Mouse (Mus musculus): ENCODE data around the gene Adss. TPM values are rescaled to one million over a fixed set of nuclear protein-coding genes. Genes with fewer than 3 reads are reported as not detected.

Adss gene
- polyA plus RNA-seq, 1 experiment from 2014 or later, result 52.2 TPM

DNA sequence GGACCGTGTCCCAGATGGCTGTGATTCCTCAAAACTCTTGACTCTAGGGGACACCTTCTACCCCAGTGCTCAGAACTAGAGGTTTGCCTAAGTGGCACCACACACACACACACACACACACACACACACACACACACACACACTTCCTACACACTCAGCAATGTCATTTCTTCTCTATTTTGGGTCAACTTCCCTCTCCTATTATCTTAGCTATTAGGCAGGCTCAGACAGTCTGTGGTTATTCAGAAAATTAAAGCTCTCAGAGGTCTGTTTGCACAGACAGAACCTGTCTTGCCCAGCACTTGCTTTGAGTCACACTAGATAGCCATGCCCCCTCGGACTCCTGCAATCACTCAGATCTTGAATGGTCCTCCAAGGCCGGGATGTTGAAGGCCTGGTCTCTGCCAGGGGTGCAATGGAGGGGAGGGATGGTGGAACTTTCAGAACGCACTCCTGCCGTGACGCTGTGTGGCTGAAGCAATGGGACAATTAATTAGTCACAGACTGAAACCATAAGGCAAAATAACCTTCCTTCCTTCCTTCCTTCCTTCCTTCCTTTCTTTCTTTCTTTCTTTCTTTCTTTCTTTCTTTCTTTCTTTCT is 58.7 kb downstream of the Adss start:
- Histone ChIP-seq H3K4me1 (ENCODE audit: control insufficient read depth, insufficient read depth, low read length) (no peaks in the 10 kb centered on the region), H3K27ac (ENCODE audit: low read depth, low read length) (no peak overlapping the region), H3K36me3 (ENCODE audit: control insufficient read depth, insufficient read depth, low read length) (no peaks in the 10 kb centered on the region), H3K9ac (ENCODE audit: low read length) (no peak overlapping the region), H3K9me3 (replicated peaks; ENCODE audit: control insufficient read depth, low read length) (no peaks in the 10 kb centered on the region), H3K4me2 (ENCODE audit: low read length) (no peak overlapping the region), H3K4me3 (ENCODE audit: low read depth, low read length) (no peak overlapping the region), H3K27me3 (replicated peaks; ENCODE audit: control insufficient read depth, insufficient read depth, low read length) (no peaks in the 10 kb centered on the region)
- 66% methylated on average over 6 of the region's 6 CpGs for WGBS
- ATAC-seq, result no peak
- no peak for DNase-seq (ENCODE audit: low spot score)

DNA sequence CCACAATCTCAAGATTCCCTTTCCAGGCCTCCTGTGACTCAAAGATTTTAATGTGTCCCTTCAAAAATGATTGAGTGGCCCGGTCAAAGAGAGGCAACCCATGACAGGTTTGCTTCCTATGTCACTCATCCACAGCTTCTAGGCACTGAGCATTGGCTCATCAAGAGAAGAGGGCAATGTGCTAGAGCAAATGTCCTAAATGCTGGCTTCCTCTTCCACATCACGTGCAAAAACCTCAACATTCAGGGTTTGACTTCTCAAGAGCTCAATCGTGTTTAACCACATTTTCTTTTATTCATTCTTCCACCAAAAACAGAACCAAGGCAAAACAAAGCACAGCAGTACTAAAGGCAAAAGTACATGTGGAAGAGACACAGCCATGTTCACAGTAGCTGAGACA is 64.3 kb downstream of the Adss start:
- Histone ChIP-seq H3K27me3 (replicated peaks; ENCODE audit: control insufficient read depth, insufficient read depth, low read length) (no peaks in the 10 kb centered on the region), H3K9me3 (replicated peaks; ENCODE audit: control insufficient read depth, low read length) (peaks cover 3% of the 10 kb centered on the region; the same call in 1 of the 2 replicates), H3K4me2 (ENCODE audit: low read length) (no peak overlapping the region), H3K36me3 (ENCODE audit: control insufficient read depth, insufficient read depth, low read length) (no peaks in the 10 kb centered on the region), H3K4me3 (ENCODE audit: low read depth, low read length) (no peak overlapping the region), H3K27ac (ENCODE audit: low read depth, low read length) (no peak overlapping the region), H3K9ac (ENCODE audit: low read length) (no peak overlapping the region), H3K4me1 (ENCODE audit: control insufficient read depth, insufficient read depth, low read length) (no peaks in the 10 kb centered on the region)
- WGBS, result 97% methylated on average over 3 of the region's 3 CpGs
- ATAC-seq (no peak), DNase-seq (ENCODE audit: low spot score) (no peak)

DNA sequence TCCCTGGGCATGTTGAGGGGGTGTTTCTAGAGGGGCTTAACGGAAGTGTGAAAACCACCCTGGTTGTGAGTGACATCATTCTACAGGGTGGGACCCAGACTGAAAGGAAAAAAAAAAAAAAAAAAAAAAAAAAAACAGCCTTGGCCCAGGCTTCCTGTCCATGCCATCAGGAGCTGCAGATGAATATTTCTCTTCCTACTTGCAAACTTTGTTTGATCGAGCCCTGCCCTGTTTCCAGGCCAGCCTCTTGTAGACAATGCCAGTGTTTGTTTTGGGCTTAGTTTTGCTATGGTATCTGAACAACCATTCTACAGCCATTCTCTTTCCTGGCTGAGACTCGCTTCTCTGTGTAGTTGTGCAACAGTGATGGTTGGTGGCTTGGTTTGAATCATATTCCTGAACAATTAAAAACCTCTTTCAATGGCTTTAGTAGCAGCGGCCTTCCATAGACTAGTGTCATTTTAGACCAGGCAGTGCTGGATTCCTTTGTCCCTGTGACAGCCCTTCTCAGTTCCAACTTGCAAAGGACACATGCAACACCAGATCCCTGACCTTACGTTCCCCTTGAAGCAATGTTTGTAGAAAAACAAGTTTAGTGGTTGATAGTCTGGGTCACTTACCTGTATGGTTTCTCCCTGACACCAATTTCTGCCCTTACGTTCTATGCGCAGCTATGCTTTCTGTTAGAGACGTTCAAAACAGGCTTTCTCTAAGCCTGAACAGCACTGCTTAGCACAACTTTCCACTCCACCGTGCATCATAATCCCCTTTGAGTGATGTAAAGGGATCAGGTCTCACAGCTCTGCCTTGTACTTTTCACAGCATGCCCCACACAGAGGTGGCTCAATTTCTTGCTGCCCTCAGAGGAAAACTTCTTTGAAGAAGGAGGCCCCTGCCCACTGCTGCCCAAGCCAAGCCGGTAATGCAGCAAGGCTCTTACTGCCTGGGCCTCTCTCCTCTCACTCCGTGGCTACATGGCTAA is 67.0 kb downstream of the Adss start, which contains the start of gene 1700016C15Rik:
Gene 1700016C15Rik (plus strand): TSS at position 772 of the 982 bp plus-strand sequence.
- 32% methylated on average over 11 of the region's 11 CpGs for WGBS
- no peak within 1 kb of the TSS for H3K4me3 ChIP-seq (ENCODE audit: low read depth, low read length)
- DNase-seq (ENCODE audit: low spot score), result no peak
- ATAC-seq, result no peak
- H3K4me1 ChIP-seq (ENCODE audit: control insufficient read depth, insufficient read depth, low read length), result no peaks in the 10 kb centered on the region
- H3K9ac ChIP-seq (ENCODE audit: low read length), result no peak within 1 kb of the TSS
- H3K27me3 ChIP-seq (replicated peaks; ENCODE audit: control insufficient read depth, insufficient read depth, low read length), result no peaks in the 10 kb centered on the region
- no peaks in the 10 kb centered on the region for H3K36me3 ChIP-seq (ENCODE audit: control insufficient read depth, insufficient read depth, low read length)
- H3K4me2 ChIP-seq (ENCODE audit: low read length), result no peak within 1 kb of the TSS
- no peak within 1 kb of the TSS for H3K27ac ChIP-seq (ENCODE audit: low read depth, low read length)
- peaks cover 3% of the 10 kb centered on the region; the same call in 1 of the 2 replicates for H3K9me3 ChIP-seq (replicated peaks; ENCODE audit: control insufficient read depth, low read length)

DNA sequence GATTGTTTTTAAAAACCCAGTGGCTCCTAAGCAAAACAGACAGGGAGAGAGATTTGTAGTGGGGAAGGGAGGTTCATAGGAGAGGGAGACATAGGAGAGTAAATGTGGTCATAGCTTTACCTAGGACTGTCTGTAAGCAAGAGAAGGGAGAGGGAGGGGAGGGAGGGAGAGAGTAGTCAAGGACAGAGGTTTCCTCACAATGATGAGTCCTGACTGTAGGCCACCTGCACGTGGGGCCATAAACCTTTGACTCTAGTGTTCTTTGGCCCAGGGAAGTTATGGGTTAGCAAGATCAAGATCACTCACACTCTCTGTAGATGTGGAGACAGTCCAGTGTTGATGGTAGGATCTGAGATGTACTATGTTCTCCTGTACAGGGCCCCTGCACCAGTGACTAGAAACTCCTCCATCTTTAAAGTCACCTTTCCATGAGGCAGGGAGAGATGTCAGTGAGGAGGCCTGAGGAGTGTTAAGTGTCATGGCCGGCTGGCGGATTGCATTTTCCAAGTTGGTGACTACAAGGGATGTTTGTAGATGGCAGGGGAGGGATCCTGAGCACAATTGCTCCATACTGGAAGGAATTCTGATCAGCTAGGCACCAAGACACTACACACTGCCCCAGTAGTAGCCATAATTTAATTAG is 68.3 kb downstream of the Adss start:
- no peak for DNase-seq (ENCODE audit: low spot score)
- H3K9ac ChIP-seq (ENCODE audit: low read length), result no peak overlapping the region
- no peak for ATAC-seq
- no peak overlapping the region for H3K4me2 ChIP-seq (ENCODE audit: low read length)
- H3K36me3 ChIP-seq (ENCODE audit: control insufficient read depth, insufficient read depth, low read length), result no peaks in the 10 kb centered on the region
- H3K27me3 ChIP-seq (replicated peaks; ENCODE audit: control insufficient read depth, insufficient read depth, low read length), result no peaks in the 10 kb centered on the region
- WGBS, result 89% methylated on average over 3 of the region's 3 CpGs
- H3K4me1 ChIP-seq (ENCODE audit: control insufficient read depth, insufficient read depth, low read length), result no peaks in the 10 kb centered on the region
- no peak overlapping the region for H3K4me3 ChIP-seq (ENCODE audit: low read depth, low read length)
- H3K9me3 ChIP-seq (replicated peaks; ENCODE audit: control insufficient read depth, low read length), result peaks cover 3% of the 10 kb centered on the region; the same call in 1 of the 2 replicates
- H3K27ac ChIP-seq (ENCODE audit: low read depth, low read length), result no peak overlapping the region

DNA sequence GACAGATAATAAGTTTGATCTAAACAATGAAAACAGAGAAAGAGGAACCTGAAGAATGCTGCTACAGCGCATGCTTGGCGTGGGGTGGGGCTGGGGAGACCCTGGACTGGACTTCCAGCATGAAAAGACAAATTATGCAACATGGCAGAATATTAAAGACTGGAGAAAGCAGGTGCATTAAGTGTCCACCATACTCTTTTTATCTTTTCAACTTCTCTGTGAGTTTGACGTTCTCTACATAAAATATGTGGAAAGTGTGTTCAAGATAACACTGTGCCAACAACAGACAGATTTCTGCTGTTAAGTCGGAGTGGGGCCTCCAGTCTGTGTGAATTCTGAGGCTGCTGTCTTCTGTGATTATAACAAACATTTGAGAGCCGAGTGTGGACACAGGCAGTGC is 69.4 kb downstream of the Adss start:
- H3K9me3 ChIP-seq (replicated peaks; ENCODE audit: control insufficient read depth, low read length), result peaks cover 3% of the 10 kb centered on the region; the same call in 1 of the 2 replicates
- no peak overlapping the region for H3K4me2 ChIP-seq (ENCODE audit: low read length)
- WGBS, result 83% methylated on average over 5 of the region's 5 CpGs
- H3K4me3 ChIP-seq (ENCODE audit: low read depth, low read length), result no peak overlapping the region
- H3K27me3 ChIP-seq (replicated peaks; ENCODE audit: control insufficient read depth, insufficient read depth, low read length), result no peaks in the 10 kb centered on the region
- no peak overlapping the region for H3K27ac ChIP-seq (ENCODE audit: low read depth, low read length)
- DNase-seq (ENCODE audit: low spot score) (no peak), ATAC-seq (no peak)
- no peaks in the 10 kb centered on the region for H3K4me1 ChIP-seq (ENCODE audit: control insufficient read depth, insufficient read depth, low read length)
- no peak overlapping the region for H3K9ac ChIP-seq (ENCODE audit: low read length)
- no peaks in the 10 kb centered on the region for H3K36me3 ChIP-seq (ENCODE audit: control insufficient read depth, insufficient read depth, low read length)

DNA sequence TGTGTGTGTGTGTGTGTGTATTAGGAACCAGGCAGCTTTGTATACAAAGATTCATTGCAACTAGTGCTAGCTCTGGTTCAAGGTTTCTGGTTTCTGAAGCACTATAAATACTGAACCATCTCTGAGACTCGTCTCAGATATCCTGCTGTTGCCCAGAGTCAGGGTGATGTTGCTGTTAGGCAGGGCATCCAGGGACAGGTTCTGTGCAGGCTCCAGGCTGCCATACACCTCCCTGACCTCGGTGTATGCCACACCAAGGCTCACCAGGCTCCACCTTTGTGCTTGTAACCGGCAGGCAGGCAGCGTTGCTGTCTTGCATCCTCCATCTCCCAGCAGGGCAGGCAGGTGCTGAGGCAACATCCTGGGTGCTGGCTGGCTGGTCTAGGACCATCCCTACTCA is 72.5 kb downstream of the Adss start:
- Histone ChIP-seq H3K4me2 (ENCODE audit: low read length) (no peak overlapping the region), H3K9ac (ENCODE audit: low read length) (no peak overlapping the region), H3K9me3 (replicated peaks; ENCODE audit: control insufficient read depth, low read length) (no peaks in the 10 kb centered on the region), H3K4me3 (ENCODE audit: low read depth, low read length) (no peak overlapping the region), H3K27ac (ENCODE audit: low read depth, low read length) (no peak overlapping the region), H3K4me1 (ENCODE audit: control insufficient read depth, insufficient read depth, low read length) (no peaks in the 10 kb centered on the region), H3K27me3 (replicated peaks; ENCODE audit: control insufficient read depth, insufficient read depth, low read length) (no peaks in the 10 kb centered on the region), H3K36me3 (ENCODE audit: control insufficient read depth, insufficient read depth, low read length) (no peaks in the 10 kb centered on the region)
- ATAC-seq (no peak), DNase-seq (ENCODE audit: low spot score) (no peak)
- 79% methylated on average over 4 of the region's 4 CpGs for WGBS

DNA sequence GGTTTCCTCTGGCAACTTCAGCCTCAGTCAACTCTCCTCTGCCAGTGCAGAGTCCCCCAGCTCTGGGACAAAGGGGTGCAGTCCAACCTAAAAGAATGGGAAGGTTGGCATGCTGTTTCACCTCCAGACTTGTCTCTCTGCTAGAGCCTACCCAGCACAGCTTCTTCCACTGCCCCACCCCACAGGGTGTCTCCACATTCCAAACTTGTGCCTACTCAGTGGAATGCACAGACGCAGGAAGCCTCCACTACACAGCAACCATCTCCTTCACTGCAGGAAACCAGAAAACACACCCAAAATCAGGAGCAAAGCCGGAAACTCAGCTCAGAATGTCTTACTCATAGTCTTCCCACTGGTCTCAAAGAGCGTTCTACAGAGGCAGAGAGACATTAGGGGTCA is 77.3 kb downstream of the Adss start:
- no peak overlapping the region for H3K4me3 ChIP-seq (ENCODE audit: low read depth, low read length)
- H3K9me3 ChIP-seq (replicated peaks; ENCODE audit: control insufficient read depth, low read length), result no peaks in the 10 kb centered on the region
- no peak overlapping the region for H3K4me2 ChIP-seq (ENCODE audit: low read length)
- no peak overlapping the region for H3K27ac ChIP-seq (ENCODE audit: low read depth, low read length)
- no peak overlapping the region for H3K9ac ChIP-seq (ENCODE audit: low read length)
- DNase-seq (ENCODE audit: low spot score) (no peak), ATAC-seq (peak; percentile 73; the same call in 1 of the 2 replicates)
- 76% methylated on average over 3 of the region's 3 CpGs for WGBS
- H3K36me3 ChIP-seq (ENCODE audit: control insufficient read depth, insufficient read depth, low read length), result no peaks in the 10 kb centered on the region
- H3K4me1 ChIP-seq (ENCODE audit: control insufficient read depth, insufficient read depth, low read length), result no peaks in the 10 kb centered on the region
- no peaks in the 10 kb centered on the region for H3K27me3 ChIP-seq (replicated peaks; ENCODE audit: control insufficient read depth, insufficient read depth, low read length)

DNA sequence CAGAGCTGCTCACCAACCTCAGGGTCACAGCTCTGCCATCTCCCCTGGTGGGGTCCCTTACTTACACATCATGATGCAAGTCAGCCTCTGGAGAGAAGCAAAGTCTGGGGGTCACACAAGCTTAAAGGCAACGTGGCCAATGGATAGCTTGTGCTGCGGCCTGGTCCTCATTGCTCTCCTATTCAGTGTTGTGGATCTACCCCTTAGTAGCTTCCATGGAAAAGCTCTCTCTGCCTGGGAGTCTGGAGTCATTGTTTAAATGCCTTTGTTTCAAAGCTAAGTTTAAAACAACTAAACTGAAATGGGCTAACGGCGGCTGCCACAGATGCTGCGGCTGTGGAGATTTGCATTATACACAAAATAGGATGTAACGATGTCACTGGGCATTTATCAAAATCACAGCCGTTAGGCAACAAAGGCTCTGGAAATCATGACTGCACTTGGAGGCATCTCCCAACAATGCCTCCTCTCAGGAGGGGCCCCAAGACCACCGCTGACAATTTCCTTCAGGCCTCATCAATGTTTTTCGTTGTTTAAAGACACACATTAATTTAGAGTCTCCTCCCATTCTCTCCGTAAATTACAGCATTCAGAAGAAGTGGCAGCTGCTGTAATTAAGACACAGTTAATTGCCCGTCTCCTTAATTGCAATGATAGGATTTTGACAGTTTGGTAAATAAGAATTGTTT is 77.8 kb downstream of the Adss start:
- ATAC-seq, result peak; percentile 88
- Histone ChIP-seq H3K4me1 (ENCODE audit: control insufficient read depth, insufficient read depth, low read length) (no peaks in the 10 kb centered on the region), H3K9ac (ENCODE audit: low read length) (no peak overlapping the region), H3K27me3 (replicated peaks; ENCODE audit: control insufficient read depth, insufficient read depth, low read length) (no peaks in the 10 kb centered on the region), H3K36me3 (ENCODE audit: control insufficient read depth, insufficient read depth, low read length) (no peaks in the 10 kb centered on the region), H3K4me2 (ENCODE audit: low read length) (no peak overlapping the region), H3K4me3 (ENCODE audit: low read depth, low read length) (no peak overlapping the region), H3K9me3 (replicated peaks; ENCODE audit: control insufficient read depth, low read length) (no peaks in the 10 kb centered on the region), H3K27ac (ENCODE audit: low read depth, low read length) (no peak overlapping the region)
- 21% methylated on average over 11 of the region's 11 CpGs for WGBS
- DNase-seq (ENCODE audit: low spot score), result peak; percentile 80
